Mouse (Mus musculus) liver, adult 2 months (tissue): ENCODE data around the gene Jak1. TPM values are rescaled to one million over a fixed set of nuclear protein-coding genes. Genes with fewer than 3 reads are reported as not detected.

Experiments used
- DNase-seq: peaks from one replicate; pipeline ENCODE4 v3.0.0-alpha.2; 2011; ENCODE audit warnings: low read depth, low spot score; ENCODE audit errors: extremely low read depth
- H3K27ac ChIP-seq: fragments of 200-500 bp; replicated peaks from 2 replicates; pipeline ENCODE4 v1.5.1; 2012; ENCODE audit warnings: low read depth, mild to moderate bottlenecking, control low read depth, inconsistent platforms, low read length; ENCODE audit not compliant: insufficient read depth
- H3K27me3 ChIP-seq: fragments of 200-500 bp; 2 replicates; pipeline ENCODE4 v1.6.1; 2012; ENCODE audit warnings: mild to moderate bottlenecking, moderate library complexity, low read length, inconsistent platforms; ENCODE audit not compliant: control insufficient read depth, insufficient read depth
- H3K36me3 ChIP-seq: fragments of 200-500 bp; 2 replicates; pipeline ENCODE4 v1.6.1; 2012; ENCODE audit warnings: low read length, inconsistent platforms; ENCODE audit not compliant: control insufficient read depth, insufficient read depth
- H3K4me1 ChIP-seq: fragments of 200-500 bp; 2 replicates; pipeline ENCODE4 v1.6.1; 2011; ENCODE audit warnings: low read length; ENCODE audit not compliant: control insufficient read depth, insufficient read depth
- H3K4me3 ChIP-seq: fragments of 200-500 bp; 2 replicates; pipeline ENCODE4 v1.5.1; 2011; ENCODE audit warnings: low read depth, mild to moderate bottlenecking, control low read depth, low read length, moderate library complexity; ENCODE audit not compliant: insufficient read depth
- H3K79me2 ChIP-seq: fragments of 200-500 bp; 2 replicates; pipeline ENCODE4 v1.6.1; 2012; ENCODE audit warnings: inconsistent platforms, mild to moderate bottlenecking, low read length, moderate library complexity; ENCODE audit not compliant: control insufficient read depth, insufficient read depth
- H3K9ac ChIP-seq: fragments of 200-500 bp; 2 replicates; pipeline ENCODE4 v1.6.1; 2012; ENCODE audit warnings: low read depth, mild to moderate bottlenecking, control low read depth, inconsistent platforms, low read length
- CTCF ChIP-seq: fragments of 200-500 bp; IDR thresholded peaks from 2 replicates; pipeline ENCODE4 v1.5.1; 2011; ENCODE audit warnings: low read depth, low read length, control low read depth
- POLR2A ChIP-seq: fragments of 200-500 bp; IDR thresholded peaks from 2 replicates; pipeline ENCODE4 v1.6.1; 2011; ENCODE audit warnings: low read length, control low read depth; ENCODE audit not compliant: insufficient read depth; ENCODE audit errors: extremely low read depth
- WGBS: fragments of 180-500 bp; shearing (Covaris S2); methylation state at CpG from one replicate; pipeline ENCODE4 v1.1.7; 2018; 5-methylcytosine and 5-hydroxymethylcytosine counted together
- polyA plus RNA-seq: library from polyadenylated mRNA; depleted of rRNA; stranded (reverse); fragments of >200 nt; gene quantifications from 2 replicates; pipeline ENCODE4 v1.2.3, GENCODE M21; 2012
- total RNA-seq: library from RNA; depleted of rRNA; stranded (reverse); fragments of >200 nt; gene quantifications from 2 replicates; pipeline ENCODE4 v1.2.3, GENCODE M21; 2014

The Jak1 gene
- total and polyA plus RNA-seq, 2 experiments, result 21.7 to 67.1 TPM

DNA sequence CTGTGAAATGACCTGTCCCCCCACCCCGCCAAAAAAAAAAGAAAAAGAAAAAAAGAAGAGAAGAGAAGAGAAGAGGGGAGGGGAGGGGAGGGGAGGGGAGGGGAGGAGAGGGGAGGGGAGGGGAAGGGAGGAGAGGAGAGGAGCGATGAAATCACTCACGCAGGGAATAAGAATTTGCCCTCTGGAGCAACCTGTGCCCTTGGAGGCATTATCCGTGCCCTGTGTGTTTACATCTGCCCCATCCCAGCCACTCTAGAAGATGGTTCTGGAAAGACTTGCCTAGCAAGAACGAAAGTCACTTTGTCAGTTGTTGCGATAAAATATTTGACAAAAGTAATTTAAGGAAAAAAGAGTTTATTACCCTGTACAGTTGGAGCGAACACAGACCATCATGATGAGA, 441 bp upstream of the Jak1 start:
- Histone ChIP-seq H3K4me3 (peak overlapping the region; percentile 29), H3K9ac (no peak overlapping the region), H3K79me2 (peaks cover 27% of the 10 kb centered on the region), H3K27me3 (no peaks in the 10 kb centered on the region), H3K36me3 (no peaks in the 10 kb centered on the region), H3K4me1 (peaks cover 20% of the 10 kb centered on the region), H3K27ac (peak overlapping the region; percentile 49; the same call in 1 of the 2 replicates)
- peak; percentile 60 for DNase-seq
- TF ChIP-seq CTCF (no peak), POLR2A (no peak)
- WGBS, result 28% methylated on average over 7 of the region's 7 CpGs

GRCm38 (mm10) chr4:101263968-101264740, 928 bp downstream of the Jak1 start:
- H3K36me3 ChIP-seq, result no peaks in the 10 kb centered on the region
- TF ChIP-seq CTCF, result no peak
- no peaks in the 10 kb centered on the region for H3K27me3 ChIP-seq
- H3K4me3 ChIP-seq, result peak overlapping the region; percentile 81
- no peak for DNase-seq
- peak overlapping the region; percentile 88 for H3K27ac ChIP-seq
- 3% methylated on average over 26 of the region's 26 CpGs for WGBS
- H3K79me2 ChIP-seq, result peaks cover 37% of the 10 kb centered on the region
- H3K9ac ChIP-seq, result peak overlapping the region; percentile 95
- H3K4me1 ChIP-seq, result peaks cover 27% of the 10 kb centered on the region

- TF ChIP-seq CTCF (no peak), POLR2A (no peak)
- DNase-seq, result no peak
Measured at GRCm38 (mm10) chr4:101261596-101261995, 3.5 kb downstream of the Jak1 start.

GRCm38 (mm10) chr4:101260744-101261291, 4.3 kb downstream of the Jak1 start:
- H3K79me2 ChIP-seq, result peaks cover 50% of the 10 kb centered on the region
- WGBS, result 55% methylated on average over 8 of the region's 8 CpGs
- peak; percentile 58 for DNase-seq
- no peak overlapping the region for H3K4me3 ChIP-seq
- H3K4me1 ChIP-seq, result peaks cover 38% of the 10 kb centered on the region
- no peaks in the 10 kb centered on the region for H3K27me3 ChIP-seq
- no peak for TF ChIP-seq CTCF
- TF ChIP-seq POLR2A, result no peak
- H3K9ac ChIP-seq, result no peak overlapping the region
- peaks cover 2% of the 10 kb centered on the region; the same call in 1 of the 2 replicates for H3K36me3 ChIP-seq
- peak overlapping the region; percentile 53 for H3K27ac ChIP-seq

More at GRCm38 (mm10) chr4:101261596-101261995, 3.5 kb downstream of the Jak1 start:
- Histone ChIP-seq H3K27me3 (no peaks in the 10 kb centered on the region), H3K9ac (no peak overlapping the region; the same call in 1 of the 2 replicates), H3K36me3 (peaks cover 2% of the 10 kb centered on the region; the same call in 1 of the 2 replicates), H3K79me2 (peaks cover 47% of the 10 kb centered on the region), H3K4me1 (peaks cover 38% of the 10 kb centered on the region), H3K4me3 (peak overlapping the region; percentile 16), H3K27ac (no peak overlapping the region)
- 63% methylated on average over 5 of the region's 5 CpGs for WGBS

DNA sequence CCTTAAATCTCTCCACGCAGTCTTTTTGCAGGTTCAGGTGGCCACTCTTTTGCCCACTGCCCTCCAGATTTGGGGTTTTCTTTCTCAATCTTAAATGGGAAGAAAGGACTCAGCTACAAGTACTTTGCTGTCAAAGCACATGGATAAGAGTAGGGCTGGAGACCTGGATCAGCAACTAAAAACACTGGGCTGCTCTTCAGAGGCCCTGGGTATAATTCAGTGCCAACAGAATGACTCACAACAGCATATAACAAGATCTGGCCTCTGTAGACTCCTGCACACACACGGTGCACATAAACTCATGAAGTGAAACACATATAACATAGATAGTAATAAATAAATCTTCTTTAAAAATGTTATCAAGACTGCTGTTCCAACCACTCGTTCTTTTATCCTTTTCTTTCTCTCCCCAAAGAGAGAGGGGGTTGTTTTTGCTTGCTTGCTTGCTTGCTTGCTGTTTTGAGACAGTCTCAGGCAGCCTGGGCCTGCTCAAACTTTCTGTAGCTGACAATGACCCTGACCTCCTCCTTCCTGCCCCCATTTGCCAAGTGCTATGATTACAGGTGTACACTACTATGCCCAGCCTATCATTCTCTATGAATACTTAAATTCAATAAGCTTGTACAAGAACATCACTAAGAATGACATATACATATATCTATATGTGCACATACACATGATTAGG, 8.4 kb downstream of the Jak1 start:
- H3K27ac ChIP-seq, result no peak overlapping the region
- no peak for DNase-seq
- H3K36me3 ChIP-seq, result peaks cover 2% of the 10 kb centered on the region; the same call in 1 of the 2 replicates
- no peak for TF ChIP-seq CTCF
- H3K27me3 ChIP-seq, result no peaks in the 10 kb centered on the region
- 43% methylated on average over 3 of the region's 3 CpGs for WGBS
- no peak overlapping the region for H3K4me3 ChIP-seq
- peaks cover 62% of the 10 kb centered on the region; the same call in 1 of the 2 replicates for H3K79me2 ChIP-seq
- peaks cover 43% of the 10 kb centered on the region for H3K4me1 ChIP-seq
- H3K9ac ChIP-seq, result no peak overlapping the region; the same call in 1 of the 2 replicates
